Mouse (Mus musculus) thymus, adult 2 months (tissue): Measurements from ENCODE around the gene Mysm1. TPM values are rescaled to one million over a fixed set of nuclear protein-coding genes. Genes with fewer than 3 reads are reported as not detected.
A peak's percentile ranks its signal among the peaks of the same experiment; 100 is the strongest.

Source experiments
- DNase-seq: peaks from one replicate; pipeline ENCODE4 v3.0.0; 2021
- H3K27ac ChIP-seq: fragments of 200-500 bp; 2 replicates; pipeline ENCODE4 v1.5.1; 2012; ENCODE audit warnings: low read length, control low read depth; ENCODE audit not compliant: control insufficient read depth, insufficient read depth
- H3K27me3 ChIP-seq: fragments of 200-500 bp; 2 replicates; pipeline ENCODE4 v1.6.1; 2012; ENCODE audit warnings: mild to moderate bottlenecking, low read length, moderate library complexity, mixed read lengths; ENCODE audit not compliant: control insufficient read depth, insufficient read depth
- H3K36me3 ChIP-seq: fragments of 200-500 bp; 2 replicates; pipeline ENCODE4 v1.6.1; 2012; ENCODE audit warnings: mild to moderate bottlenecking, low read length, moderate library complexity; ENCODE audit not compliant: control insufficient read depth, insufficient read depth
- H3K4me1 ChIP-seq: fragments of 200-500 bp; replicated peaks from 2 replicates; pipeline ENCODE4 v1.6.1; 2012; ENCODE audit warnings: low read length; ENCODE audit not compliant: control insufficient read depth, insufficient read depth
- H3K4me3 ChIP-seq: fragments of 200-500 bp; 2 replicates; pipeline ENCODE4 v1.5.1; 2012; ENCODE audit warnings: mild to moderate bottlenecking, low read length, control low read depth, moderate library complexity; ENCODE audit not compliant: control insufficient read depth, insufficient read depth
- CTCF ChIP-seq: fragments of 200-500 bp; IDR thresholded peaks from 2 replicates; pipeline ENCODE4 v1.5.1; 2012; ENCODE audit warnings: mild to moderate bottlenecking, control low read depth, low read length, moderate library complexity, borderline replicate concordance; ENCODE audit not compliant: control insufficient read depth, poor library complexity, insufficient read depth; ENCODE audit errors: extremely low read depth
- POLR2A ChIP-seq: fragments of 200-500 bp; IDR thresholded peaks from 2 replicates; pipeline ENCODE4 v1.6.1; 2012; ENCODE audit warnings: mild to moderate bottlenecking, low read length, control low read depth, moderate library complexity; ENCODE audit not compliant: control insufficient read depth, poor library complexity, insufficient read depth; ENCODE audit errors: extremely low read depth
- WGBS: fragments of 180-500 bp; shearing (Covaris S2); methylation state at CpG from one replicate; pipeline ENCODE4 v1.1.7; 2018; 5-methylcytosine and 5-hydroxymethylcytosine counted together
- polyA plus RNA-seq: library from polyadenylated mRNA; depleted of rRNA; stranded (reverse); fragments of >200 nt; gene quantifications from 2 replicates; pipeline ENCODE4 v1.2.3, GENCODE M21; 2012; rRNA removed

Mysm1 gene
- 7.5 and 8.7 TPM in 2 replicates for polyA plus RNA-seq

DNA sequence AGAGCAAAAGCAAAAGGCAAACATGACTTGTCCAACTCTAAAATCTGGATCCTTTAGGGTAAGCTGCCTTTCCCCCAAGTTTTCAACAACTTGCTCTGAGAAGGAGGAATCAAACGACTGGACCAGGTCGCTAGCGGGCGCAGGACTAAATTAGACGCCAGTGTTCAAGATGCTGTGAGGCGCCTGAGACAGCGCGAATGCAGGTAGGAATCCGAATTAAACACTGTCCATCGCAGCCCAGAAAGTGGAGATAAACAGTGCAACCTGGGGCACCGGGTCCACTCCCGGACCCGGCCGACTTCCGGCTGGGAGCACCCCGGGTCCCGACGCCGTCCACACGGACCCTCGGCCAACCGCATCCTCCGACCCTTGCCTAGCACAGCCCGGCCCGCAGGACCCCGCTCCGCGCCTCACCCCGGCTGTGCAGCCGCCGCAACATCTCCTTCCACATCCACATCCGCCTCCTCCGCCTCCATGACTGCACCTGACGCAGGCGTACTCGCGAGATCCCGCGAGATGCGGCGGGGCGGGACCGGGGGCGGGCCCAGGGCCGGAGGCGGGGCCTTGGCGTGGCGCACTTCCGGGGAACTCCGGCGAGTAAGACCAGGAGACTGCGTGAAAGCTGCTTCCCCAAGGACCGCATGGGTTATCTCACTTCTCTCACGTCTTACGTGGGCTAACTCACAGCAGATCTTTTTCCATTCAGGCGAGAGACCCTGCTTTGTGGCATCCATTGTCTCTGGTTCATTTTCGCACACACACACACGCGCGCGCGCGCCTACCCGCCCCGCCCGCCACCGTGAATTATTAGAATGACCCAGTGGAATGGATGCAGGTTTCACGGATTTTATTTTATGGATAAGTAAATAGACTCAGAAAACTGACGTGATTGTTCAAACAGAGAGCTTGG lies at the start of gene Mysm1:
Gene Mysm1 (minus strand): TSS at position 511 of the 910 bp plus-strand sequence.
- Histone ChIP-seq H3K27me3 (no peaks in the 10 kb centered on the region), H3K36me3 (peaks cover 17% of the 10 kb centered on the region; the same call in 1 of the 2 replicates), H3K4me1 (peaks cover 6% of the 10 kb centered on the region), H3K27ac (peak within 1 kb of the TSS; percentile 56), H3K4me3 (peak within 1 kb of the TSS; percentile 98)
- under 1% methylated on average over 69 of the region's 69 CpGs for WGBS
- TF ChIP-seq CTCF, result no peak
- peak; percentile 93 for TF ChIP-seq POLR2A
- DNase-seq, result peak; percentile 97

GRCm38 (mm10) chr4:95025847-95026600 lies 47.1 kb upstream of the Mysm1 start:
- TF ChIP-seq CTCF (no peak), POLR2A (no peak)
- Histone ChIP-seq H3K4me3 (no peak overlapping the region), H3K27ac (no peak overlapping the region), H3K27me3 (no peaks in the 10 kb centered on the region), H3K4me1 (no peaks in the 10 kb centered on the region), H3K36me3 (no peaks in the 10 kb centered on the region)
- no peak for DNase-seq
- WGBS, result 61% methylated on average over 16 of the region's 16 CpGs

GRCm38 (mm10) chr4:95023350-95023953 lies 44.6 kb upstream of the Mysm1 start:
- Histone ChIP-seq H3K4me1 (no peaks in the 10 kb centered on the region), H3K27me3 (no peaks in the 10 kb centered on the region), H3K27ac (no peak overlapping the region), H3K36me3 (no peaks in the 10 kb centered on the region), H3K4me3 (no peak overlapping the region)
- 93% methylated on average over 12 of the region's 12 CpGs for WGBS
- TF ChIP-seq POLR2A (no peak), CTCF (no peak)
- no peak for DNase-seq

- no peaks in the 10 kb centered on the region for H3K4me1 ChIP-seq
- H3K4me3 ChIP-seq, result no peak overlapping the region
- TF ChIP-seq CTCF (no peak), POLR2A (no peak)
- H3K36me3 ChIP-seq, result no peaks in the 10 kb centered on the region
- no peaks in the 10 kb centered on the region for H3K27me3 ChIP-seq
- no peak overlapping the region for H3K27ac ChIP-seq
- no peak for DNase-seq
- 87% methylated on average over 12 of the region's 12 CpGs for WGBS
These were observed 43.0 kb upstream of the Mysm1 start for GRCm38 (mm10) chr4:95021649-95022637.

DNA sequence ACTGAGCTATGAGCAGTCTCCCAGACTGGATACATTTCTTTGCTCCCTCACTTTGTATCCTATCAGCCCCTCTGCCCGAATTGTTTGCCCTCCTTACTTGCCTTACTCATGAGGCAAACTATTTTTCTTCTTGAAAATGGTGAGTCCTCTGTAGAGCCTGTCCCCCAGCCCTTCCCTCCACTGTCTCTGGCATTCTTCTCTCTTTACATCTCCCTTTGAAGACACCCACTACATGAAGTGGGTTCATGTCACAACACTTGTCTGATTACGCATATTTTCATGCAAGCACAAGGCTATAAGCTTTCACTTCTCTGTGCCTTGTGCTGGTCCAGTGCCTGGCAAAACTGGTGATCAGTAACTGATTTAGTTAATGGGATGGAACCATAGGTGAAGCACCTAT lies 41.3 kb upstream of the Mysm1 start:
- WGBS, result 92% methylated on average over 2 of the region's 2 CpGs
- no peak overlapping the region for H3K27ac ChIP-seq
- no peaks in the 10 kb centered on the region for H3K4me1 ChIP-seq
- no peak for DNase-seq
- H3K27me3 ChIP-seq, result no peaks in the 10 kb centered on the region
- no peak overlapping the region for H3K4me3 ChIP-seq
- H3K36me3 ChIP-seq, result no peaks in the 10 kb centered on the region
- TF ChIP-seq POLR2A (no peak), CTCF (no peak)
